Mouse (Mus musculus): ENCODE measurements around the gene Pdx1. TPM values are rescaled to one million over a fixed set of nuclear protein-coding genes. Genes with fewer than 3 reads are reported as not detected.

Pdx1 gene
- polyA plus RNA-seq, 1 experiment from 2014 or later, result not detected

DNA sequence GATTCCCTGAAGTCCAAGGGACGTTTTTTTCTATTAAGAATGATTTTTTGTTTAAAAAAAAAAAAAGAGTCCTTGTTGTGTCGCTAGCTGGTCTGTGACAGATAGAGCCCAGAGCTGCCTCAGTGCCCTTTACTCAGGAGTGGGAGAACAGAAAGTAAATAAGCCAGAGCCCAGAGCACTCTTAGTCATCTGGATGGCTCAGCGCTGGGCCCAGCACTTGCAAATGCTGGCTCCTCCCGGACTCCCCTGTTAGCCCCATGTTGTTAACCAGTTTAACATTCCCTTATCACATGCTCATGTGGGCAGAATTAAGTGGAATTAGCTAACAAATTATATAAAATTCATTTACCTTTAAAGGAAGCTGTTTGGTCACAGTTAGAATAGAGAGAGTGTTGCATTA, 5.8 kb upstream of the Pdx1 start:
- no peak for ATAC-seq (replicated peaks; ENCODE audit: insufficient number of reproducible peaks, low FRiP score, low TSS enrichment, low read depth)
- H3K4me2 ChIP-seq (ENCODE audit: low read depth, low read length), result no peak overlapping the region
- H3K27ac ChIP-seq (replicated peaks; ENCODE audit: low read depth, low read length), result no peak overlapping the region
- 40% methylated on average over 4 of the region's 4 CpGs for WGBS
- H3K27me3 ChIP-seq (ENCODE audit: control insufficient read depth, insufficient read depth, low read length), result peaks cover 33% of the 10 kb centered on the region
- H3K36me3 ChIP-seq (replicated peaks; ENCODE audit: control insufficient read depth, insufficient read depth, low read depth, low read length), result no peaks in the 10 kb centered on the region
- H3K9me3 ChIP-seq (replicated peaks; ENCODE audit: control insufficient read depth, low read length), result no peaks in the 10 kb centered on the region
- H3K4me3 ChIP-seq (ENCODE audit: low read depth, low read length), result no peak overlapping the region
- no peak for DNase-seq (ENCODE audit: low spot score)
- H3K9ac ChIP-seq (replicated peaks; ENCODE audit: low read length), result no peak overlapping the region
- no peaks in the 10 kb centered on the region for H3K4me1 ChIP-seq (ENCODE audit: control insufficient read depth, insufficient read depth, low read length)

DNA sequence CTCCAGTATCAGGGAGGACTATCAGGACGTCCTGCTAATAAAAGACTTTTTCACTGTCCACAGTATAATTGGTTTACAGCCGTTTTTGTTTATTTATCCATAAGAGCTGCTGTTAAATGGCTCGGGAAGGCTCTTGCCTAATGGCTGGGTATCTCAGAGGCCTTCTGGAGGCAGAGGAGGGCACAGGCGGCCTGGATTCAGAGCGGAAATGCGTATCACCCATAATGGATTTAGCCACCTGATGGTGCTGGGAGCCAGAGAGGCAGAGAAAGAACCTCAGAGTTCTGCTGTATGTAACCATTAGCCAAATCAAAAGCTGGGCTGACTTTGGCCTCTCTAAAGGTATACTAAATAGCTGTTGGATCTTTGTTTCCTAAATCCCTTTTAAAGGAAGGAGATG, 2.3 kb upstream of the Pdx1 start:
- Histone ChIP-seq H3K9me3 (replicated peaks; ENCODE audit: control insufficient read depth, low read length) (no peaks in the 10 kb centered on the region), H3K4me3 (ENCODE audit: low read depth, low read length) (no peak overlapping the region), H3K4me1 (ENCODE audit: control insufficient read depth, insufficient read depth, low read length) (no peaks in the 10 kb centered on the region), H3K27ac (replicated peaks; ENCODE audit: low read depth, low read length) (no peak overlapping the region), H3K9ac (replicated peaks; ENCODE audit: low read length) (no peak overlapping the region), H3K36me3 (replicated peaks; ENCODE audit: control insufficient read depth, insufficient read depth, low read depth, low read length) (no peaks in the 10 kb centered on the region), H3K4me2 (ENCODE audit: low read depth, low read length) (no peak overlapping the region), H3K27me3 (ENCODE audit: control insufficient read depth, insufficient read depth, low read length) (peaks cover 64% of the 10 kb centered on the region)
- DNase-seq (ENCODE audit: low spot score), result no peak
- ATAC-seq (replicated peaks; ENCODE audit: insufficient number of reproducible peaks, low FRiP score, low TSS enrichment, low read depth), result no peak
- 7% methylated on average over 6 of the region's 6 CpGs for WGBS

DNA sequence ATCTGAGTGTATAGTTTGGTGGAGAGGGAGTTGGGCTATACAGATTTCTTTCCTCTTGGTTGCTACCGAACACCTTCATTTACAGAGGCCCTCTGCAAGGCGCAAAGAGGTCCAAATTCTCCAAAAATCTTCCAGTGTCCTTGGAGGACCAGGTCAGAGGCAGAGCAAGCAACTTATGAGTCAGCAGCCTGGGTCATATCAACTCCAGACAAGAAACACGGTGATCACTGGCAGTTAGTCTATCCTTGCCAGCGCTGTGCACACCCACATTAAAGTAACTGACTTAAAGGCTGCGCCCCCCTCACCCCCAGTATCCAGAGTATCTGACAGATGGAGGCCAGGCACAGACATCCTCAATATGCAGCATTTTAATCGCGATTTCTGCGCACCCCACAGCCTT, 1.0 kb upstream of the Pdx1 start:
- DNase-seq (ENCODE audit: low spot score) (no peak), ATAC-seq (replicated peaks; ENCODE audit: insufficient number of reproducible peaks, low FRiP score, low TSS enrichment, low read depth) (no peak)
- 4% methylated on average over 8 of the region's 8 CpGs for WGBS
- H3K9ac ChIP-seq (replicated peaks; ENCODE audit: low read length), result no peak overlapping the region
- no peaks in the 10 kb centered on the region for H3K9me3 ChIP-seq (replicated peaks; ENCODE audit: control insufficient read depth, low read length)
- no peak overlapping the region for H3K4me3 ChIP-seq (ENCODE audit: low read depth, low read length)
- no peaks in the 10 kb centered on the region for H3K36me3 ChIP-seq (replicated peaks; ENCODE audit: control insufficient read depth, insufficient read depth, low read depth, low read length)
- peaks cover 70% of the 10 kb centered on the region for H3K27me3 ChIP-seq (ENCODE audit: control insufficient read depth, insufficient read depth, low read length)
- H3K4me2 ChIP-seq (ENCODE audit: low read depth, low read length), result no peak overlapping the region
- H3K27ac ChIP-seq (replicated peaks; ENCODE audit: low read depth, low read length), result no peak overlapping the region
- H3K4me1 ChIP-seq (ENCODE audit: control insufficient read depth, insufficient read depth, low read length), result no peaks in the 10 kb centered on the region

DNA sequence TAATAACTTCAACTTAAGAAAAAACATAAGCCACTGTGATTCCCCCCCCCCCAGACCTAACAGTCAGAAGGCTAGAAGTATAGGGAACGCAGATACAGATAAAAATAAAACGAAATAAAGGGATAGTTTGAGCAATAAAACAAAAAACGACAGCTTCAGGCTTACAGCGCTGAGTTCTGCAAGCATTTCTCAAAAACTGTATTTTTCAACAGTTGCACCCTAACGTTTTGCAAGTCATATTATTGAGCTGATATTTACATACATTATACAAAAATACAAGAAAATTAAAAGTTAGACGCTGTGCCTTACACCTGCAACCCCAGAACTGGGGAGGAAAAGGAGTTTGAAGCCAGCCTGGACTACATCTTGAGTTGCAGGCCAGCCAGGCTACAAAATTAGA, 388 bp upstream of the Pdx1 start:
- ATAC-seq (replicated peaks; ENCODE audit: insufficient number of reproducible peaks, low FRiP score, low TSS enrichment, low read depth), result no peak
- H3K27me3 ChIP-seq (ENCODE audit: control insufficient read depth, insufficient read depth, low read length), result peaks cover 74% of the 10 kb centered on the region
- WGBS, result 4% methylated on average over 6 of the region's 6 CpGs

GRCm38 (mm10) chr5:147270673-147271655, 1.2 kb downstream of the Pdx1 start:
- Histone ChIP-seq H3K27me3 (ENCODE audit: control insufficient read depth, insufficient read depth, low read length) (peaks cover 80% of the 10 kb centered on the region), H3K9ac (replicated peaks; ENCODE audit: low read length) (no peak overlapping the region), H3K4me1 (ENCODE audit: control insufficient read depth, insufficient read depth, low read length) (no peaks in the 10 kb centered on the region), H3K4me2 (ENCODE audit: low read depth, low read length) (no peak overlapping the region), H3K9me3 (replicated peaks; ENCODE audit: control insufficient read depth, low read length) (no peaks in the 10 kb centered on the region), H3K27ac (replicated peaks; ENCODE audit: low read depth, low read length) (no peak overlapping the region), H3K36me3 (replicated peaks; ENCODE audit: control insufficient read depth, insufficient read depth, low read depth, low read length) (no peaks in the 10 kb centered on the region), H3K4me3 (ENCODE audit: low read depth, low read length) (no peak overlapping the region)
- DNase-seq (ENCODE audit: low spot score) (no peak), ATAC-seq (replicated peaks; ENCODE audit: insufficient number of reproducible peaks, low FRiP score, low TSS enrichment, low read depth) (no peak)
- under 1% methylated on average over 29 of the region's 29 CpGs for WGBS

More for the DNA sequence above, 388 bp upstream of the Pdx1 start:
- DNase-seq (ENCODE audit: low spot score), result no peak
- Histone ChIP-seq H3K4me2 (ENCODE audit: low read depth, low read length) (no peak overlapping the region), H3K4me1 (ENCODE audit: control insufficient read depth, insufficient read depth, low read length) (no peaks in the 10 kb centered on the region), H3K36me3 (replicated peaks; ENCODE audit: control insufficient read depth, insufficient read depth, low read depth, low read length) (no peaks in the 10 kb centered on the region), H3K27ac (replicated peaks; ENCODE audit: low read depth, low read length) (no peak overlapping the region), H3K9me3 (replicated peaks; ENCODE audit: control insufficient read depth, low read length) (no peaks in the 10 kb centered on the region), H3K9ac (replicated peaks; ENCODE audit: low read length) (no peak overlapping the region), H3K4me3 (ENCODE audit: low read depth, low read length) (no peak overlapping the region)

DNA sequence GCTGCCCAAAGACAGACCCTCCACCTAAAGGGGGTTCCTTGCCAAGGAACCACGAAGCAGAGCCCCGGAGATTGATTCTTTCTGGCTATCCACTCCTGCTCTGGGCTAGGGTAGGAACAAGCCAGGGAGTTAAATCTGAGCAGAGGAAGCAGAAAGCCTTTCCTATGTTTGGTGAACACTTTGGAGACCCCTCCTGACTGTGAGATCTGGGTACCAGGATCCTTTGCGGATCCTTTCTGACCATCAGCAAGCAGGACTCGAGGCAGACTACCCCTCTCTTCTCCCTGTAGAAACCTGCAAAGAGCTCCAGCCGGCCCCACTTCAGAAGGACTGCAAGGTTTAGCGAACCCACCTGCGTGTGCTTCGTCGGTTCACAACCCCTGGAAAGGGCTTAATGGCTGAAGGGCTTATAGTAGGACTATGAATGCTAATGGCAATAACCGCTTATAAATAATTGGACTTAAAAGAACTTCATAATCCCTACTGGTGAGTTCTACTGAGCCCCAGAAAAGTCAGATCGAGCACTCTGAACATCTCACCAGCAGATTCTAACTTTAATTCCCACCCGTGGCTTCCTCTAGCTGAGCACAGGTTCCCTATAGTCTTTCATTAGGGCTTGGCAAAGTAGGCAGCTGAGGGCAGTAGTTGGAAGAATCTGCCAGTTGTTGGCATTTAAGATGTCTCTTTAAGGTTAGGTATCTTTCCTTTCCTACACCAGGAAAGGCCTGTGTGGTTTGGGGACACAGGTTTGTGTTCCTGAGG, 2.5 kb downstream of the Pdx1 start:
- H3K4me2 ChIP-seq (ENCODE audit: low read depth, low read length), result no peak overlapping the region
- WGBS, result 1% methylated on average over 12 of the region's 12 CpGs
- H3K9ac ChIP-seq (replicated peaks; ENCODE audit: low read length), result no peak overlapping the region
- H3K27ac ChIP-seq (replicated peaks; ENCODE audit: low read depth, low read length), result no peak overlapping the region
- H3K27me3 ChIP-seq (ENCODE audit: control insufficient read depth, insufficient read depth, low read length), result peaks cover 80% of the 10 kb centered on the region
- ATAC-seq (replicated peaks; ENCODE audit: insufficient number of reproducible peaks, low FRiP score, low TSS enrichment, low read depth) (no peak), DNase-seq (ENCODE audit: low spot score) (no peak)
- no peaks in the 10 kb centered on the region for H3K9me3 ChIP-seq (replicated peaks; ENCODE audit: control insufficient read depth, low read length)
- no peaks in the 10 kb centered on the region for H3K4me1 ChIP-seq (ENCODE audit: control insufficient read depth, insufficient read depth, low read length)
- no peaks in the 10 kb centered on the region for H3K36me3 ChIP-seq (replicated peaks; ENCODE audit: control insufficient read depth, insufficient read depth, low read depth, low read length)
- no peak overlapping the region for H3K4me3 ChIP-seq (ENCODE audit: low read depth, low read length)

GRCm38 (mm10) chr5:147272808-147273345, 3.1 kb downstream of the Pdx1 start:
- 1% methylated on average over 10 of the region's 10 CpGs for WGBS
- no peak overlapping the region for H3K4me2 ChIP-seq (ENCODE audit: low read depth, low read length)
- no peak for ATAC-seq (replicated peaks; ENCODE audit: insufficient number of reproducible peaks, low FRiP score, low TSS enrichment, low read depth)

More at GRCm38 (mm10) chr5:147272808-147273345, 3.1 kb downstream of the Pdx1 start:
- H3K27me3 ChIP-seq (ENCODE audit: control insufficient read depth, insufficient read depth, low read length), result peaks cover 81% of the 10 kb centered on the region
- H3K27ac ChIP-seq (replicated peaks; ENCODE audit: low read depth, low read length), result no peak overlapping the region
- DNase-seq (ENCODE audit: low spot score), result no peak
- H3K36me3 ChIP-seq (replicated peaks; ENCODE audit: control insufficient read depth, insufficient read depth, low read depth, low read length), result no peaks in the 10 kb centered on the region
- no peak overlapping the region for H3K9ac ChIP-seq (replicated peaks; ENCODE audit: low read length)
- H3K4me3 ChIP-seq (ENCODE audit: low read depth, low read length), result no peak overlapping the region
- H3K4me1 ChIP-seq (ENCODE audit: control insufficient read depth, insufficient read depth, low read length), result no peaks in the 10 kb centered on the region
- H3K9me3 ChIP-seq (replicated peaks; ENCODE audit: control insufficient read depth, low read length), result no peaks in the 10 kb centered on the region

Measured in embryonic facial prominence, embryonic 11.5 days (tissue).